In genomic region chr6:93855806-93856641, GRCm38 (mm10) we compare ENCODE assay signal across 9 mouse cellular contexts.
DNase-seq lines count a peak whose midpoint lies in the region; ATAC-seq lines count a peak whose summit lies in the region.
"Had no signal": no experiment of that assay in that cellular context is flagged by ENCODE, and none has a peak within 500 bp of the region (broad histone marks: within the 10 kb centered on the region; RNA-seq: fewer than 3 reads in every experiment).

No protein-coding gene starts in this region.

- no peaks in the 10 kb centered on the region for H3K36me3 ChIP-seq in limb, embryonic 13.5 days
- H3K36me3 ChIP-seq: lung, embryonic 15.5 days had no signal

- 36% methylated on average over 8 of the region's 8 CpGs for WGBS in limb, embryonic 13.5 days

- H3K4me3 ChIP-seq in limb, embryonic 13.5 days, result no peak overlapping the region
- H3K4me3 ChIP-seq: lung, embryonic 15.5 days had no signal

- H3K27ac ChIP-seq in limb, embryonic 13.5 days, result peak overlapping the region; percentile 56
- H3K27ac ChIP-seq: lung, embryonic 15.5 days had no signal

- H3K9me3 ChIP-seq in limb, embryonic 13.5 days, result no peaks in the 10 kb centered on the region
- H3K9me3 ChIP-seq: lung, embryonic 15.5 days had no signal

- H3K9ac ChIP-seq in limb, embryonic 13.5 days, result no peak overlapping the region
- H3K9ac ChIP-seq: lung, embryonic 15.5 days had no signal

- peaks cover 26% of the 10 kb centered on the region for H3K4me1 ChIP-seq in limb, embryonic 13.5 days

- no peak overlapping the region for H3K4me2 ChIP-seq in limb, embryonic 13.5 days (replicated peaks)
- H3K4me2 ChIP-seq: lung, embryonic 15.5 days had no signal

- ATAC-seq in limb, embryonic 13.5 days (ENCODE audit: low FRiP score, low read depth), result no peak

- peak; percentile 15 for DNase-seq in kidney, postnatal 14 days
- no peak for DNase-seq in kidney, postnatal 25 days
- peak; percentile 39 for DNase-seq in cerebellum, adult 9-10 months
- DNase-seq in forelimb bud, embryonic 11.5 days (ENCODE audit: low read depth, low spot score), result peak; percentile 11
- DNase-seq in yolk sac, embryonic 10.5 days (ENCODE audit: low spot score), result no peak
- DNase-seq in urinary bladder, adult 2 months (ENCODE audit: low spot score), result no peak
- DNase-seq in kidney, adult 11 months, result no peak

- no peaks in the 10 kb centered on the region for H3K27me3 ChIP-seq in limb, embryonic 13.5 days
- H3K27me3 ChIP-seq: lung, embryonic 15.5 days had no signal

Comparison
In these comparisons a context has a peak if more than half of its experiments do, and no peak if none do; other contexts are left out.
1. DNase-seq: peak in kidney, postnatal 14 days (single experiment), cerebellum, adult 9-10 months (single experiment) and forelimb bud, embryonic 11.5 days (single experiment); none in kidney, postnatal 25 days (0 of 2), yolk sac, embryonic 10.5 days (single experiment), urinary bladder, adult 2 months (single experiment) and kidney, adult 11 months (single experiment).